Mouse (Mus musculus) MEL (cell line): ENCODE results near the gene Galnt9. TPM values are rescaled to one million over a fixed set of nuclear protein-coding genes. Genes with fewer than 3 reads are reported as not detected.

ENCODE experiments used
- DNase-seq: peaks from one replicate; pipeline ENCODE4 v3.0.0; 2011; ENCODE audit warnings: low read depth, low spot score
- H3K27ac ChIP-seq: 2 replicates; pipeline ENCODE4 v1.5.1; 2012; ENCODE audit warnings: low read depth, mild to moderate bottlenecking, control low read depth, low read length, moderate library complexity; ENCODE audit not compliant: control insufficient read depth
- H3K27me3 ChIP-seq, 2 experiments: fragments of 150-350 bp in 1 of 2; sonication (generic) in 1 of 2; 2 replicates each; pipeline ENCODE4 v1.6.1; 2012; ENCODE audit warnings: low read length in 2 of 2, mild to moderate bottlenecking in 2 of 2, improper control_type of control experiment in 1 of 2, moderate library complexity in 1 of 2; ENCODE audit not compliant: insufficient read depth in 2 of 2, control insufficient read depth in 1 of 2
- H3K36me3 ChIP-seq, 2 experiments: 2 replicates each; pipeline ENCODE4 v1.6.1; 2012 to 2014; ENCODE audit warnings: low read length in 2 of 2, improper control_type of control experiment in 1 of 2, inconsistent platforms in 1 of 2, mild to moderate bottlenecking in 1 of 2; ENCODE audit not compliant: insufficient read depth in 2 of 2, control insufficient read depth in 1 of 2
- H3K4me1 ChIP-seq, 2 experiments: fragments of 150-350 bp in 1 of 2; sonication (generic) in 1 of 2; 2 replicates each; pipeline ENCODE4 v1.6.1; 2012; ENCODE audit warnings: low read length in 2 of 2, improper control_type of control experiment in 1 of 2, mild to moderate bottlenecking in 1 of 2; ENCODE audit not compliant: insufficient read depth in 2 of 2, control insufficient read depth in 1 of 2
- H3K4me3 ChIP-seq, 2 experiments: fragments of 150-350 bp in 1 of 2; sonication (generic) in 1 of 2; 2 replicates each; pipeline ENCODE4 v1.5.1; 2012; ENCODE audit warnings: low read depth in 2 of 2, low read length in 2 of 2, mild to moderate bottlenecking in 2 of 2, moderate library complexity in 2 of 2, control low read depth in 1 of 2, improper control_type of control experiment in 1 of 2; ENCODE audit not compliant: control insufficient read depth in 1 of 2, insufficient read depth in 1 of 2
- H3K79me2 ChIP-seq: 2 replicates; pipeline ENCODE4 v1.6.1; 2012; ENCODE audit warnings: mild to moderate bottlenecking, low read length, moderate library complexity; ENCODE audit not compliant: control insufficient read depth, poor library complexity, insufficient read depth
- H3K9ac ChIP-seq: 2 replicates; pipeline ENCODE4 v1.6.1; 2012; ENCODE audit warnings: low read depth, mild to moderate bottlenecking, control low read depth, low read length, moderate library complexity; ENCODE audit not compliant: control insufficient read depth, poor library complexity, severe bottlenecking
- H3K9me3 ChIP-seq: fragments of 150-350 bp; sonication (generic); replicated peaks from 2 replicates; pipeline ENCODE4 v1.6.1; 2012; ENCODE audit warnings: mild to moderate bottlenecking, low read length, improper control_type of control experiment, moderate library complexity; ENCODE audit not compliant: insufficient read depth
- BHLHE40 ChIP-seq: IDR thresholded peaks from 2 replicates; pipeline ENCODE4 v1.6.1; 2012; ENCODE audit warnings: low read depth, mild to moderate bottlenecking, inconsistent platforms, low read length, improper control_type of control experiment, borderline replicate concordance
- CHD1 ChIP-seq: IDR thresholded peaks from 2 replicates; pipeline ENCODE4 v1.6.1; 2012; ENCODE audit warnings: low read depth, mild to moderate bottlenecking, inconsistent platforms, low read length, improper control_type of control experiment
- CHD2 ChIP-seq: IDR thresholded peaks from 2 replicates; pipeline ENCODE4 v1.6.1; 2011; ENCODE audit warnings: low read length, improper control_type of control experiment
- CTCF ChIP-seq, 3 experiments: IDR thresholded peaks in 2 of 3; conservative IDR thresholded peaks in 1 of 3; 2 replicates each; pipeline ENCODE4 v1.5.1; 2011 to 2012; ENCODE audit warnings: low read length in 3 of 3, low read depth in 2 of 3, mild to moderate bottlenecking in 2 of 3, improper control_type of control experiment in 1 of 3, inconsistent platforms in 1 of 3, mixed read lengths in 1 of 3, moderate library complexity in 1 of 3; ENCODE audit not compliant: control insufficient read depth in 1 of 3, insufficient read depth in 1 of 3, poor library complexity in 1 of 3, severe bottlenecking in 1 of 3
- E2F4 ChIP-seq: IDR thresholded peaks from 2 replicates; pipeline ENCODE4 v1.6.1; 2011; ENCODE audit warnings: low read depth, low read length, improper control_type of control experiment, borderline replicate concordance
- ETS1 ChIP-seq: IDR thresholded peaks from 2 replicates; pipeline ENCODE4 v1.6.1; 2012; ENCODE audit warnings: low read depth, mild to moderate bottlenecking, inconsistent platforms, low read length, improper control_type of control experiment, moderate library complexity
- KAT2A ChIP-seq: conservative IDR thresholded peaks from 2 replicates; pipeline ENCODE4 v1.6.1; 2012; ENCODE audit warnings: low read depth, low read length, improper control_type of control experiment, inconsistent platforms
- MAX ChIP-seq: IDR thresholded peaks from 2 replicates; pipeline ENCODE4 v1.6.1; 2011; ENCODE audit warnings: low read length, improper control_type of control experiment
- MYC ChIP-seq: IDR thresholded peaks from 2 replicates; pipeline ENCODE4 v1.6.1; 2011; ENCODE audit warnings: low read depth, mild to moderate bottlenecking, low read length, improper control_type of control experiment, moderate library complexity
- POLR2AphosphoS5 ChIP-seq: IDR thresholded peaks from 2 replicates; pipeline ENCODE4 v1.6.1; 2012; ENCODE audit warnings: low read depth, borderline replicate concordance, mild to moderate bottlenecking, inconsistent platforms, low read length, moderate library complexity, mixed read lengths
- RAD21 ChIP-seq: IDR thresholded peaks from 2 replicates; pipeline ENCODE4 v1.6.1; 2011; ENCODE audit warnings: mild to moderate bottlenecking, low read depth, low read length, improper control_type of control experiment
- RCOR1 ChIP-seq: IDR thresholded peaks from 2 replicates; pipeline ENCODE4 v1.6.1; 2012; ENCODE audit warnings: low read depth, mild to moderate bottlenecking, inconsistent platforms, low read length, improper control_type of control experiment
- TAL1 ChIP-seq: IDR thresholded peaks from 2 replicates; pipeline ENCODE4 v1.6.1; 2012; ENCODE audit warnings: mild to moderate bottlenecking, inconsistent platforms, low read length, moderate library complexity, mixed read lengths
- TBP ChIP-seq: IDR thresholded peaks from 2 replicates; pipeline ENCODE4 v1.8.0; 2011; ENCODE audit warnings: low read depth, low read length, improper control_type of control experiment
- TCF12 ChIP-seq: IDR thresholded peaks from 2 replicates; pipeline ENCODE4 v1.6.1; 2014; ENCODE audit warnings: low read depth, mild to moderate bottlenecking, inconsistent platforms, low read length, improper control_type of control experiment, moderate library complexity
- USF2 ChIP-seq, 2 experiments: IDR thresholded peaks; 2 replicates each; pipeline ENCODE4 v1.6.1; 2011 to 2012; ENCODE audit warnings: improper control_type of control experiment in 2 of 2, low read length in 2 of 2, borderline replicate concordance in 1 of 2, inconsistent platforms in 1 of 2, low read depth in 1 of 2, mild to moderate bottlenecking in 1 of 2; ENCODE audit not compliant: insufficient read depth in 1 of 2
- ZC3H11A ChIP-seq: IDR thresholded peaks from 2 replicates; pipeline ENCODE4 v1.6.1; 2012; ENCODE audit warnings: low read depth, mild to moderate bottlenecking, inconsistent platforms, low read length, improper control_type of control experiment
- ZKSCAN1 ChIP-seq: IDR thresholded peaks from 2 replicates; pipeline ENCODE4 v1.6.1; 2012; ENCODE audit warnings: low read depth, mild to moderate bottlenecking, inconsistent platforms, low read length, improper control_type of control experiment, moderate library complexity
- polyA plus RNA-seq, 2 experiments: library from polyadenylated mRNA; stranded (reverse) in 1 of 2; unstranded in 1 of 2; fragments of >175 nt in 1 of 2; fragments of >200 nt in 1 of 2; gene quantifications; 2 replicates each; pipeline versions ENCODE4 v1.2.1 to v1.2.4; 2012; ENCODE audit warnings: low replicate concordance in 2 of 2, low read depth in 1 of 2; ENCODE audit not compliant: insufficient read length in 2 of 2, insufficient read depth in 1 of 2, missing spikeins in 1 of 2
- total RNA-seq: library from RNA; depleted of rRNA; stranded (reverse); fragments of 300-350 nt; gene quantifications from 2 replicates; pipeline ENCODE4 v1.2.3, GENCODE M21; 2012

Gene Galnt9
- total and polyA plus RNA-seq, 3 experiments, result 0.23 to 0.99 TPM; not detected in 1

DNA sequence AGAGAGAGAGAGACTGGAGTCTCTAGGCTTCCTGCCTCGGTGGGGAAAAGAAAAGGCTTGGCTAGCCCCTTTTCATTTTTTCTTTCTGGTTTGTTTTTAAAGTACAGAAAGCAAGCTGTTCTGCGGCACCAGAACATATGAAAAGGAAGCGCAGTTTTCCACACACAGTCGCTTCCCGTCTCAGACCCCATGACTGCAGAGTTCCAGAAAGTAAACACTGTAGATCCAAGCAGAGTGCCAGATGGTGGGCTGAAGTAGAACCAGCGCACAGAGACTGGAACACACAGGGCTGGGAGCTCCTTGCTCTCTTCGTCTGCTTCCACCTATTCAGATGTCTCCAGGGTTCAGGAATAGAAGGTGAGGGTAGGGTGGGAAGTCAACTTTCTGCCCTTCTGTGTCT is 22.3 kb upstream of the Galnt9 start:
- Histone ChIP-seq H3K4me3 (no peak overlapping the region), H3K27me3 (peaks cover 0 to 4% of the 10 kb centered on the region in 2 experiments; a peak in 2 of 4 replicates), H3K9ac (no peak overlapping the region), H3K27ac (no peak overlapping the region), H3K4me1 (no peaks in the 10 kb centered on the region), H3K9me3 (no peaks in the 10 kb centered on the region), H3K36me3 (no peaks in the 10 kb centered on the region), H3K79me2 (no peaks in the 10 kb centered on the region)
- TF ChIP-seq MYC, result no peak
- TF ChIP-seq CHD1, result no peak
- TF ChIP-seq RAD21, result no peak
- DNase-seq, result no peak

DNA sequence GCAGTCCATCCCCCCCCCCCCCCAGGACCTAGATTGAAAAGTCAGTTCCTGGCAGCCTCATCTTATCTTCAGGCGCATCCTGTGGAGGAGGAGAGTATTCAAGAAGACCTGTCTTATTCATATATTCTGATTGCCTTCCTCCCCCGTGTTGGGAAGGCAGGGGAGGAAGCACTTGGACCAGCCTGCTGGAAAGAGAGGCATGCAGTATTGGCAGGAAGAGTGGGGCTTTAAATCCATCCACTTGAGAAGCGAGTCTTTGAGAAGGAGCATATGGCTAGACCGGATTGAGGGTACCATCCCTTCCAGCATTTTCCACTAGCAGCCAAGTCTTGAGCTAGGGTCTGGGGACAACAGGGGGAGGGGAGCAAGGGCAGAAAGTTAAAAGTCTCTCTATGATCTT is 20.9 kb upstream of the Galnt9 start:
- no peak for DNase-seq
- no peaks in the 10 kb centered on the region for H3K9me3 ChIP-seq
- no peaks in the 10 kb centered on the region for H3K36me3 ChIP-seq
- TF ChIP-seq ETS1 (no peak), E2F4 (no peak), CTCF (IDR thresholded peaks at IDR 0.05 in 2 of 3, conservative IDR thresholded peaks at IDR 0.05 in 1 of 3; ENCODE audit: control insufficient read depth in 1 of 3, insufficient read depth in 1 of 3, low read depth in 2 of 3, low read length in 3 of 3, poor library complexity in 1 of 3, severe bottlenecking in 1 of 3) (no peak), TAL1 (no peak)
- H3K4me1 ChIP-seq, result no peaks in the 10 kb centered on the region
- H3K27me3 ChIP-seq, result peaks cover 0 to 4% of the 10 kb centered on the region in 2 experiments; a peak in 2 of 4 replicates
- no peaks in the 10 kb centered on the region for H3K79me2 ChIP-seq
- H3K9ac ChIP-seq, result no peak overlapping the region
- no peak overlapping the region for H3K4me3 ChIP-seq
- H3K27ac ChIP-seq, result no peak overlapping the region

- Histone ChIP-seq H3K36me3 (no peaks in the 10 kb centered on the region), H3K79me2 (no peaks in the 10 kb centered on the region), H3K4me1 (no peaks in the 10 kb centered on the region), H3K27ac (no peak overlapping the region), H3K9me3 (no peaks in the 10 kb centered on the region), H3K27me3 (peaks cover 0 to 4% of the 10 kb centered on the region in 2 experiments; a peak in 2 of 4 replicates), H3K9ac (no peak overlapping the region), H3K4me3 (no peak overlapping the region)
- TF ChIP-seq BHLHE40 (no peak), RAD21 (no peak), ZC3H11A (no peak), CHD2 (no peak), CTCF (IDR thresholded peaks at IDR 0.05 in 2 of 3, conservative IDR thresholded peaks at IDR 0.05 in 1 of 3; ENCODE audit: control insufficient read depth in 1 of 3, insufficient read depth in 1 of 3, low read depth in 2 of 3, low read length in 3 of 3, poor library complexity in 1 of 3, severe bottlenecking in 1 of 3) (no peak), USF2 (IDR thresholded peaks at IDR 0.05; ENCODE audit: borderline replicate concordance in 1 of 2, insufficient read depth in 1 of 2, low read depth in 1 of 2, low read length in 2 of 2) (no peak), POLR2AphosphoS5 (no peak), ZKSCAN1 (no peak), ETS1 (no peak), TCF12 (no peak), KAT2A (no peak), MAX (no peak), TBP (no peak), RCOR1 (no peak)
- no peak for DNase-seq
Observed at GRCm38 (mm10) chr5:110525701-110526100, 18.5 kb upstream of the Galnt9 start.
